Mouse (Mus musculus): ENCODE measurements around the gene Hc.

- no peak for TF ChIP-seq CTCF (IDR thresholded peaks at IDR 0.05; ENCODE audit: insufficient read depth, low read length)
- TF ChIP-seq POLR2A (IDR thresholded peaks at IDR 0.05; ENCODE audit: borderline replicate concordance, extremely low read depth, low read depth, low read length): no peak
Measured at GRCm38 (mm10) chr2:35070275-35070674, 9.0 kb upstream of the Hc start.
